Mouse (Mus musculus) c-Kit-negative CD71-positive TER-119-positive erythroid progenitor cells, embryonic 14.5 days (primary cell): ENCODE measurements around the gene Wdr24.
"Not testable (repeated sequence)": the region's sequence is repeated elsewhere in the genome, so short reads cannot be mapped to it uniquely, and the experiment has no call there.

ENCODE experiments used
- DNase-seq: peaks from one replicate; pipeline ENCODE4 v3.0.0-alpha.2; 2013; ENCODE audit warnings: low read depth, low spot score

The Wdr24 gene

DNA sequence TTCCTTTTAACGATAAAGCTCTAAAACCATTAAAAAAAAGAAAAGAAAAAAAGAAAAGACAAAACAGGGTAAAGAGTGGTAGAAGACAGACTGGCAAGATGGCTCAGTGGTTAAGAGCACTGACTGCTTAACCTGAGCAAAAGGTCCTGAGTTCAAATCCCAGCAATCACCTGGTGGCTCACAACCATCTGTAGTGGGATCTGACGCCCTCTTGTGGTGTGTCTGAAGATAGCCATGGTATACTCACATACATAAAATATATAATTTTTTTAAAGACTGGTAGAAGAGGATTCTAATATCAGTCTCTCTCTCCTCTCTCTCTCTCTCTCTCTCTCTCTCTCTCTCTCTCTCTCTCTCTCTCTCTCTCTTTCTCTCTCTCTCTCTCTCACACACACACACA lies 16.0 kb upstream of the Wdr24 start:
- DNase-seq = not testable (repeated sequence)

DNA sequence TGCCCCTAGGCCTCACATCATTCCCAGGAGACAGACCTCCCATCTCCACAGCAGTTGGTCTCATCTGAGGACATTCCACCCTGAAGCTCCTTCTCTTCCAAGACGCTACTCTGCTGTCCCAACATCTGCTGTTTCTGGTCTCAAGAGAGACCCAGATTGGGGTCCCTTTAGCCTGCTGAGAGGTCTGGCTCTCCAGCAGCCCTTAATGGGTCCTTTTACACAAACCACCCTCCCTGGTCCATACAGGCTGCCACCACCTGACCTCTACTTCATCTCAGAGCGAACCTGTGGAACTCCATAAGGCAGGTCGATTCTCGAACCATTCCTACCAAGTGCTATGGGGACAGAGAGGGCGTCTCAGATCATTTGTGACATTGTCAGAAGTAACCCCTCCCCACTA lies 15.4 kb upstream of the Wdr24 start:
- no peak for DNase-seq

- no peak for DNase-seq
Measured at GRCm38 (mm10) chr17:25808789-25809605, 14.4 kb upstream of the Wdr24 start, which contains the start of gene Fbxl16. Gene Fbxl16 (plus strand): TSS chr17:25809085.

DNA sequence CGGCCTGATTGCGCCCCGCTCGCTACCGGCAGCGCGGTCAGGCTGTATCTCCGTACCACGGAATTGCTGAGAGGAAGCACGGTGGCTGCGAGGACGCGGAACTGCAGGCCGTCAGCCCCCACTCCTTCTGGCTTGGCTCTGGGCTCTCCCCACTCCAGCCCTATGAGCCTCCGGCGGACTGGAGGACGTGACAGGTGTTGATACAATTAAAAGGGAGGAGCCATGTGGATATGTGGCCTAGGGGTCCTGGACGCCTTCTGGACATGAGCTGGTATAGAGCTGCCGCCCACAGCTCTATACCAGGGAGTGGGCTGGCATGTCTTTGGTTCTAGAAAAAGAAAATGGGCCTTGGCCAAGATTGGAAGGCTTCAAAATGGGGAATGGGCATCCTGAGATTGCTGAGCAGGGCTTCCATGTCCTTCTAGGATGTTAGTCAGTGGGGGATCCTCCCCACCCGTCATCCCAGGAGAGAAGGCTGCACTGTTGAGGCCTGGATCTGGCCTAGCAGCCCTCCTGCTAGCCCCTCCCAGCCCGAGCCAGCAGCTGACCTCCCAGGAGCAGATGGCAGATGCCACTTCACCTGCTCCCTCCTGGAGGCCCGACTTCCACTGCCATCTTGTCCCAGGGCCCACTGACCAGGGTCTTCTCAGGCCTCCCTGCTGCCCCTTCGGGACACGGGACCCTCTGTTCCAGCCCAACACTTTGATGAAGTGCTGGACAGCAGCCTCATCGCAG lies 13.7 kb upstream of the Wdr24 start:
- no peak for DNase-seq

DNA sequence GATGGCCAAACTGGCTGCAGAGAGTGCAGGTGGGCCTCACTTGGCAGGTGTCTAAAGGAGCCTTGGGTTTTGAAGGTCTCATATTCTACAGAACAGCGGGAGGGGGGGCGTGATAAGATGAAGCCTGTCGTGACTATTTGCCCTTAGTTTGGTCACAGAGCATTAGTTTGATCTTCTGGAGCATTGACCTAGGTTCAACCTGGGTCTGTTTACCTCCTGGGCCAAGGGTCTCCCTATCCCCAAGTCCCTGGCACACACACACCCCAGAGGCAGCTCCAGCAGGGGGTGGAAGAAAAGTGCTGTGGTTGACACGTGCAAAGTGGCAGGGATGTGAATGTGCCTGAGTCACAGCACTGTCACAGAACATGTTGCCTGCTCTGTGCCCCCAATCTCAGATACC lies 12.5 kb upstream of the Wdr24 start:
- no peak for DNase-seq

- DNase-seq = no peak
Measured at GRCm38 (mm10) chr17:25813471-25813870, 10.0 kb upstream of the Wdr24 start.

DNA sequence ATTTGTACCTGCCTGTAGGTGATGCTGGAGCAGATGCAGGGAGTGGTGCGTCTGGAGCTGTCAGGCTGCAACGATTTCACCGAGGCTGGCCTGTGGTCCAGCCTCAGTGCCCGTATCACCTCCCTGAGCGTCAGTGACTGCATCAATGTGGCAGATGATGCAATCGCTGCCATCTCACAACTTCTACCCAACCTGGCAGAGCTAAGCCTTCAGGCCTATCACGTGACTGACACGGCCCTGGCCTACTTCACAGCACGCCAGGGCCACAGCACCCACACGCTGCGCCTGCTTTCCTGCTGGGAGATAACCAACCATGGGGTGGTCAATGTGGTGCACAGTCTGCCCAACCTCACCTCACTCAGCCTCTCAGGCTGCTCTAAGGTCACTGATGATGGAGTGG lies 5.8 kb upstream of the Wdr24 start:
- no peak for DNase-seq

DNA sequence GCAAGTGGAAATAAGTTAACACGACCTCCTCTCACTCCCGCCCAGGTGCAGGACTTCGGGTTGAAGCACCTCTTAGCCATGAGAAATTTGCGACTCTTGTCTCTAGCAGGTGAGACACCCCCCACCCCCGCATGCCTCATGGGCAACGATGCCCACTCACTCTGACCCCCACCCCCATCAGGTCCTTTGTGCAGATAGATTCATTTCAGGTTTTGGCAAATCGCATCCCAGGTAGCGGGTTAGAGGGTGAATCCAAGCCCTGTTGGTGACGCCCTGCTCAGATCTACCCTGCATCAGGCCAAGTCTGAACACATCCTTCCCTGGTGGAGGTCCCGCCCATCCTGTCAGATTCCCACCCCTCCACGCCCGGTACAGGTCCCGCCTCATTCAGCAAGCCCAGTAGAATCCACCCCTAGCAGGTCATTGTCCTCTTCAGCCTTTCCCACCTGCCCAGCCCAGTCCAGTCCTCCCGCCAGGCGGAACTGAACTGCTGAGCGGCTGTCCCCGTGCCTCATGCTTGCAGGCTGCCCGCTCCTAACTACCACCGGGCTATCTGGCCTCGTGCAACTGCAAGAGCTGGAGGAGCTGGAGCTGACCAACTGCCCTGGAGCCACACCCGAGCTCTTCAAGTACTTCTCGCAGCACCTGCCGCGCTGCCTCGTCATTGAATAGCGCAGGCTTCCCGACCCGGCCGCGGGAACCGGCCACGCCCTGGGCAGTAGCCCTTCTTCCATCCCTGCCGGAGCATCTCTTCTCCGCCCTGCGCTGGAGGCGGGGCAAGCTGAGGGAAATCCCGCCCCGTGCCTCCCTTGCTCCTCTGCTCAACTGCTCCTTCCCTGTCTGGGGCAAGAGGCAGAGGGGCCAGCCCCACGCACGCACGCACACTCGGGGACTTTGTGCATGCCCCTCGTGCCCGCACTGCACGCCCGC lies 4.3 kb upstream of the Wdr24 start:
- DNase-seq = no peak

DNA sequence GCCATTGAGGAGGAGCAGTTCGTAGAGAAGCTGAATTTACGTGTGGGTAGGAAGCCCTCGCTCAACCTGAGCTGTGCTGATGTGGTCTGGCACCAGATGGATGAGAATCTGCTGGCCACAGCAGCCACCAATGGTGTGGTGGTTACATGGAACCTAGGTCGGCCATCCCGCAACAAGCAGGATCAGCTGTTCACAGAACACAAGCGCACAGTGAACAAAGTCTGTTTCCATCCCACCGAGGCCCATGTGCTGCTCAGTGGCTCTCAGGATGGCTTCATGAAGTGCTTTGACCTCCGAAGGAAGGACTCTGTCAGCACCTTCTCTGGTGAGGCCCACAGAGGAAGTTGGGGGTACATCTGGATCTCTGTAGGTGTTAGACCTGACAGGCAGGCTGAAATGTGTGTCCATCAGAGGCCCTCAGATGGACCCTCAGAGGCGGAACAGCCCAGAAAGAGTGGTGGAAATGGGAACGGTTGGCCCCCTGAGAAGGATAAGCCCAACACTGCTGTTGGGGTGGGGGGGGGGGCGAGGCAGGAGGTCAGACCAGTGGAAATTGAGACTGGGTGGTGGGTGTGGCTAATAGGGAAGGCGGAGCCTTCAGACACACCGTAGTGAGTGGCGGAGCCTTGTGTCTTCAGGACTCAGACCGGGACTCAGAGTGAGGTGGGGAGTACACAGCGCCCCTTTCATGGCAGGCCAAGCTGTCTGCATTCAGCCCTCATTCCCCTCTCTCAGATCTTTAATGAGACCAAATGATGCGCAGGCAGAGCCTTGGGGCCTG lies 1.1 kb downstream of the Wdr24 start:
- DNase-seq = no peak

DNA sequence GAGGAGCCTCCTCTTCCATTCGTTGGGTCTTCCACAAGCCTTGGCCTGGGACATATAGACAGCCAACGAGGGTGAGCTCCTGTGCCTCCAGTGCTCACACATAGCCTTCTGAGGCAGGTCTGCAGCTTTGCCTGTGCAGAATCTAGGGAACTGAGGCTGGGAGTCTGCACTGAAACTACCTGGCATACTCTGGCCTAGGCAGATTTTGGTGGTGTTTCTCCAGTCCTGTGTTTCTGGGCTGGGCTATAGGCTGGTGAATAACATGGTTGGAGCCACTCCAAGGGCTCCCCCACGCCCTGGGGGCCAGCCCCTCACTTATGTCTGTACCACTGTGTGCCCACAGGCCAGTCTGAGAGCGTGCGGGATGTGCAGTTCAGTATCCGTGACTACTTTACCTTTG lies 1.9 kb downstream of the Wdr24 start:
- DNase-seq = no peak

DNA sequence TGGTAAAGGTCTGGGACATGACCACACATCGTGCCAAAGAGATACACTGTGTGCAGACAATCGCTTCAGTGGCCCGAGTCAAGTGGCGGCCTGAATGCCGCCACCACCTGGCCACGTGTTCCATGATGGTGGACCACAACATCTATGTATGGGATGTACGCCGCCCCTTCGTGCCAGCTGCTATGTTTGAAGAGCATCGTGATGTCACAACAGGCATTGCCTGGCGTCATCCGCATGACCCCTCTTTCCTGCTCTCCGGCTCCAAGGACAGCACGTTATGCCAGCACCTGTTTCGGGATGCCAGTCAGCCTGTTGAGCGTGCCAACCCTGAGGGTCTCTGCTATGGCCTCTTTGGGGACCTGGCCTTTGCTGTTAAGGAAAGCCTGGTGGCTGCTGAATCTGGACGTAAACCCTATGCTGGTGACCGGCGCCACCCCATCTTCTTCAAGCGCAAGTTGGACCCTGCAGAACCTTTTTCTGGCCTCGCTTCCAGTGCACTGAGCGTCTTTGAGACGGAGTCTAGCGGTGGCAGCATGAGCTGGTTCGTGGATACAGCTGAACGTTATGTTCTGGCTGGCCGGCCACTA lies 2.6 kb downstream of the Wdr24 start:
- DNase-seq = no peak

- no peak for DNase-seq
Measured at GRCm38 (mm10) chr17:25827011-25827410, 3.6 kb downstream of the Wdr24 start.

GRCm38 (mm10) chr17:25827546-25828222 lies 4.3 kb downstream of the Wdr24 start:
- DNase-seq = no peak

GRCm38 (mm10) chr17:25828223-25828594 lies 4.8 kb downstream of the Wdr24 start:
- no peak for DNase-seq

DNA sequence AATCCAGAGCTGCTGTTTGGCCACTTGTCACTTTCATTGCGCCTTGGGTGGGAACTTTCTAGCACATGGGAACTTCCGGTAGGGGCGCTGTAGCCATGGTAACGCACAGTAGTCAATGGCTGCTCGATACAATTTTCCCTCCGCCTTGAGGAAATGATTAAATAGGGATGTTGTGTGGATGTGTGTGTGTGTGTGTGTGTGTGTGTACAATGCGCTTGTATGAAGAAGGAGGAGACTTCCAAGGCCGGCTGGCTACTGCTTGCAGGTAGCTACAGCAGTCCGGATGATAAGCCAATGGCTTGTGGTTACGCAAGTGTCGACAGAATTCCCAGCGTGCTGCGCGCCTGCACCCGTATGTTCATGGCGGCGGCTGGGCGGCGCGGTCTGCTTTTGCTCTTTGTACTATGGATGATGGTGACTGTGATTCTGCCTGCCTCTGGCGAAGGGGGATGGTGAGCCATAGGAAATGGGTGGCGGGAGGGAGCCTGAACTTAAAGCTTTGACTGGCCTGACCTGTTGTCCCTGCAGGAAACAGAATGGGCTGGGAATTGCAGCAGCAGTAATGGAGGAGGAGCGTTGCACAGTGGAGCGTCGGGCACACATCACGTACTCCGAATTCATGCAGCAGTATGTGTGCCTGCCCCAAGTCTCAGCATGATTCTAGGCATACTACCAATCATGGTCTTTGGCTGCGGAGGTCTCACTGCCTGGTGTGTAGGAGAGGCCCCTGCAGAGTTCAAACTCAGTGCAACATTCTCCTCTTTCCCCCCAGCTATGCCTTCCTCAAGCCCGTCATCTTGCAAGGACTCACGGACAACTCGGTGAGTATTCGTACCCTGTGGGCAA lies 5.5 kb downstream of the Wdr24 start, which contains the start of gene Jmjd8:
Gene Jmjd8, plus strand, starts transcription at position 156 of the 846 bp plus-strand sequence.
- DNase-seq = peak; percentile 48

GRCm38 (mm10) chr17:25829558-25830017 lies 6.2 kb downstream of the Wdr24 start:
- no peak for DNase-seq

DNA sequence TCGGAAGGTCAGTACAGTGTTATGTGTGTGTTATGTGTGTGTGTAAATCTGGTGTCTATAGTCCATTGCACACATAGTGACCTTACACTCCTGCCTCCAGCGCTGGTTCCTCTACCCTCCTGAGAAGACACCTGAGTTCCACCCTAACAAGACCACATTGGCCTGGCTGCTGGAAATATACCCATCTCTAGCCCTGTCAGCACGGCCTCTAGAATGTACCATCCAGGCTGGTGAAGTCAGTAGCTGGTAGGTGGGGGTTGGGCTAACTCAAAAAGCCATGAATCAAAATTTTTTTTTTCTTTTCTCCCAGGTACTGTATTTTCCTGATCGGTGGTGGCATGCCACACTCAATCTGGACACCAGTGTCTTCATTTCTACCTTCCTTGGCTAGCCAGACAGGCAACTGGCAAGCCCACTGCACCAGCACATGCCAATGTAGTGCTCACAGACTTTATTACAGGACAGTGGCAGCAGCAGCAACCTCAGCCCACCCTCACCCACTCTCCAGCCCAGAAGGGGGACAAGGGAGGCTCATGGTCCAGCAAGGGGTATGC lies 6.8 kb downstream of the Wdr24 start:
- no peak for DNase-seq

GRCm38 (mm10) chr17:25830806-25831431 lies 7.5 kb downstream of the Wdr24 start:
- no peak for DNase-seq
